Mouse (Mus musculus) spleen, postnatal 36 days (tissue): ENCODE data around the gene Unc50.
A peak's percentile ranks its signal among the peaks of the same experiment; 100 is the strongest.

Experiments used
- DNase-seq, 2 experiments: peaks; one replicate each; pipeline ENCODE4 v3.0.0; 2022; ENCODE audit warnings: low spot score in 2 of 2, mixed read lengths in 1 of 2

The Unc50 gene

GRCm38 (mm10) chr1:37429366-37430296, at the start of gene Unc50, which contains the start of gene Coa5:
Gene Unc50 (plus strand): TSS chr1:37430139.
Gene Coa5 (minus strand): TSS chr1:37430103.
- peak; percentile 95 to 96 for DNase-seq

- DNase-seq = no peak
Observed at GRCm38 (mm10) chr1:37380913-37381312, 49.0 kb upstream of the Unc50 start.

- DNase-seq = no peak
Observed at GRCm38 (mm10) chr1:37384304-37384703, 45.6 kb upstream of the Unc50 start.

- DNase-seq = no peak
Observed at GRCm38 (mm10) chr1:37386448-37386971, 43.4 kb upstream of the Unc50 start.

GRCm38 (mm10) chr1:37393174-37393573, 36.8 kb upstream of the Unc50 start:
- DNase-seq = no peak

GRCm38 (mm10) chr1:37396481-37396880, 33.5 kb upstream of the Unc50 start:
- no peak for DNase-seq

- DNase-seq = no peak
Observed at GRCm38 (mm10) chr1:37398961-37399360, 31.0 kb upstream of the Unc50 start.

GRCm38 (mm10) chr1:37399734-37400133, 30.2 kb upstream of the Unc50 start:
- DNase-seq = no peak

- DNase-seq = peak; percentile 40 to 46
Observed at GRCm38 (mm10) chr1:37401687-37402086, 28.3 kb upstream of the Unc50 start.

- no peak for DNase-seq
Observed at GRCm38 (mm10) chr1:37405137-37405536, 24.8 kb upstream of the Unc50 start.

GRCm38 (mm10) chr1:37407228-37407627, 22.7 kb upstream of the Unc50 start:
- no peak for DNase-seq

- DNase-seq = no peak
Observed at GRCm38 (mm10) chr1:37408059-37408458, 21.9 kb upstream of the Unc50 start.

- DNase-seq = no peak
Observed at GRCm38 (mm10) chr1:37408678-37409077, 21.3 kb upstream of the Unc50 start.

GRCm38 (mm10) chr1:37409647-37410046, 20.3 kb upstream of the Unc50 start:
- no peak for DNase-seq

GRCm38 (mm10) chr1:37415394-37415793, 14.5 kb upstream of the Unc50 start:
- no peak for DNase-seq

- peak; percentile 48 to 51 for DNase-seq
Observed at GRCm38 (mm10) chr1:37419420-37419819, 10.5 kb upstream of the Unc50 start.

- no peak for DNase-seq
Observed at GRCm38 (mm10) chr1:37427144-37427875, 2.6 kb upstream of the Unc50 start.

- no peak for DNase-seq
Observed at GRCm38 (mm10) chr1:37428911-37429310, 1.0 kb upstream of the Unc50 start.

GRCm38 (mm10) chr1:37430297-37430840, 430 bp downstream of the Unc50 start:
- DNase-seq = peak in 1 of 2 experiments; percentile 23

GRCm38 (mm10) chr1:37436419-37436818, 6.5 kb downstream of the Unc50 start:
- peak in 1 of 2 experiments; percentile 8 for DNase-seq

GRCm38 (mm10) chr1:37442848-37443835, 13.2 kb downstream of the Unc50 start:
- no peak for DNase-seq
